Mouse (Mus musculus): ENCODE measurements around the gene Acvr1b.

- no peak for TF ChIP-seq SIN3A (IDR thresholded peaks at IDR 0.05; ENCODE audit: low read length)
- TF ChIP-seq ZMIZ1 (IDR thresholded peaks at IDR 0.05; ENCODE audit: low read depth, low read length), result no peak
- no peak for TF ChIP-seq CTCF (conservative IDR thresholded peaks at IDR 0.05 in 1 of 2, IDR thresholded peaks at IDR 0.05 in 1 of 2; ENCODE audit: low read depth in 2 of 2, low read length in 2 of 2)
- TF ChIP-seq MAFK (IDR thresholded peaks at IDR 0.05; ENCODE audit: insufficient replicate concordance, low read length), result no peak
- no peak for TF ChIP-seq EP300 (IDR thresholded peaks at IDR 0.05; ENCODE audit: low read length)
- TF ChIP-seq ZNF384 (IDR thresholded peaks at IDR 0.05; ENCODE audit: low read depth, low read length), result no peak
- TF ChIP-seq ELF1 (IDR thresholded peaks at IDR 0.05; ENCODE audit: low read depth, low read length), result no peak; the same call in 1 of the 2 replicates
- no peak for TF ChIP-seq PAX5 (IDR thresholded peaks at IDR 0.05; ENCODE audit: low read length)
- no peak for TF ChIP-seq MYC (IDR thresholded peaks at IDR 0.05; ENCODE audit: low read depth, low read length)
- TF ChIP-seq RCOR1 (conservative IDR thresholded peaks at IDR 0.05; ENCODE audit: low read depth, low read length), result no peak
- no peak for TF ChIP-seq MAX (IDR thresholded peaks at IDR 0.05; ENCODE audit: low read length)
These were observed 18.9 kb upstream of the Acvr1b start for GRCm38 (mm10) chr15:101154700-101155616.
